Mouse (Mus musculus): ENCODE data around the gene Dok5. TPM values are rescaled to one million over a fixed set of nuclear protein-coding genes. Genes with fewer than 3 reads are reported as not detected.

Gene Dok5
- total RNA-seq, 1 experiment from 2014 or later, result not detected

- ATAC-seq (replicated peaks in 1 of 2; ENCODE audit: insufficient read depth in 1 of 2, low FRiP score in 2 of 2, low TSS enrichment in 1 of 2, low read depth in 1 of 2, poor library complexity in 2 of 2, severe bottlenecking in 2 of 2), result no peak
Measured at GRCm38 (mm10) chr2:170730781-170731180, 826 bp upstream of the Dok5 start.

DNA sequence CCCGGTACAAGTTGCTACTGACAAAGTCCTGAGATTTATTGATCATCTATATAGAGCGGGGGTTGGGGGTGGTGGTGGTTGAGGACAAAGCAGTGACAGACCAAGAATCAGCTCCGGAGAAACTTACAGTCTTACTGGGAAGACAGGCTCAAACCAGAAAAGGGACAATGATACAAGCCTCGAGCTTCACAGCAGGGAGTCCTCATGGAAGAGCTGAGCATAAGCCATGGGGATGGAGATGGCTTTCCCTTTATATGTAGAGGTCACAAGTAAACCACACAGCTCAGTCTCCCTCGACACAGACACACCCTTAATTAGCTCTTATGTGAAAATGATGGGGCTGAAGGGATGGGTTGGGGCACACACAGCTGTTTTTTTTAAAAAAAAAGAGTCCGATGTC is 402 bp upstream of the Dok5 start:
- ATAC-seq (replicated peaks in 1 of 2; ENCODE audit: insufficient read depth in 1 of 2, low FRiP score in 2 of 2, low TSS enrichment in 1 of 2, low read depth in 1 of 2, poor library complexity in 2 of 2, severe bottlenecking in 2 of 2), result no peak

- ATAC-seq (replicated peaks in 1 of 2; ENCODE audit: insufficient read depth in 1 of 2, low FRiP score in 2 of 2, low TSS enrichment in 1 of 2, low read depth in 1 of 2, poor library complexity in 2 of 2, severe bottlenecking in 2 of 2), result no peak
Measured at GRCm38 (mm10) chr2:170733671-170734070, 2.1 kb downstream of the Dok5 start.

DNA sequence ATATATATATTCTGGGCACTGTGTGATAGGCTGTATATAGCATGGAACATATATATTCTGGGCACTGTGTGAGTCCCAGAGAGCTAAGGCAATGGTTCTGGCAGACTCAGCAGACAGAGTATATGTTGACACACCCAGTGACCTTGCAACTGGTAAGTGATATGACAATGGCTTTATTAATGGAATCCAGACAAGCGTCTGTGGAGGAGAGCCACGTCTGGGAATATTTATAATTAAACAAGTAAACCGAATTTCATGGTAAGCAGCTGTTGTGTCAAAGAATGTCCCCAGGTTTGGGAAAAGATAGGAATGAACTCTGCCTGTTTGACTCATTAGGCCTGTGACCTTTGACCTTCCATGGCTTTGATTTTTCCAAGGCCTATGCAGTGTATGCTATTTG is 2.8 kb downstream of the Dok5 start:
- ATAC-seq (replicated peaks in 1 of 2; ENCODE audit: insufficient read depth in 1 of 2, low FRiP score in 2 of 2, low TSS enrichment in 1 of 2, low read depth in 1 of 2, poor library complexity in 2 of 2, severe bottlenecking in 2 of 2), result no peak

- no peak for ATAC-seq (replicated peaks in 1 of 2; ENCODE audit: insufficient read depth in 1 of 2, low FRiP score in 2 of 2, low TSS enrichment in 1 of 2, low read depth in 1 of 2, poor library complexity in 2 of 2, severe bottlenecking in 2 of 2)
Measured at GRCm38 (mm10) chr2:170738446-170738845, 6.8 kb downstream of the Dok5 start.

DNA sequence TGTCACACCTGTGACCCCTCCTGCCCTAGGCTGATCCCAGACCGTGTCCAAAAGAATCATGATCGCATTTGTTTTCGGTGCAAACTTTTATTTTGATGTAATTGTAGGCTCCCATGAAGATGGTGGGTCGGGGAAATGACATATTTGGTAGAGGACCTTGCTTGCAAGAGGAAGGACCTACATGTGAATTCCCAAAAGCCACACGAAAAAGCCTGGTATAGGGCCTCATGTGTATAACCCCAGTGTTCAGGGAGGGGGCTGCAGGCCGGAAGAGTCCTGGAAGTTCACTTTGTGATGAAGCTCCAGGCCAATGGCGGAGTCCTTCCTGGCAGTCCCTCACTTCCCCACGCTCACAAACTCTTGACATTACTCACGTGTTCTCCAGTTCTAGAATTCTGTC is 7.3 kb downstream of the Dok5 start:
- ATAC-seq (replicated peaks in 1 of 2; ENCODE audit: insufficient read depth in 1 of 2, low FRiP score in 2 of 2, low TSS enrichment in 1 of 2, low read depth in 1 of 2, poor library complexity in 2 of 2, severe bottlenecking in 2 of 2), result no peak

- no peak for ATAC-seq (replicated peaks in 1 of 2; ENCODE audit: insufficient read depth in 1 of 2, low FRiP score in 2 of 2, low TSS enrichment in 1 of 2, low read depth in 1 of 2, poor library complexity in 2 of 2, severe bottlenecking in 2 of 2)
Measured at GRCm38 (mm10) chr2:170739713-170740365, 8.2 kb downstream of the Dok5 start.

DNA sequence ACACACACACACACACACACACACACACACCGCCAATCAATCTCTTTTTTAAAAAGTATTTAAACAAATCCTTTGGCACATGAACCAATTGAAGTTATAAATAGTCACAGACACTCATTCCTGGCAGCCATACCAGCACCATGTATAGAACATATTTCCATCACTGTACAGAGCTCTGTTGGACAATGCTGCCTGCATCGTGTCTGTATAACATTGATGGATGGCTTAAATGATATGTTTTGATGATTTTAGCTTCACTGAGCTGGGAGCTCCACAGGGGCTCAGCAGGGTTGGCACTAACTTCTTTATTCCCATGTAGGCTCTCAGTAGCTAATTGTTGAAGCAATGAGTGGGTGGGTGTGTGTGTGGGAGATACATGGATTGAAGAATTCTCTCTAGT is 11.9 kb downstream of the Dok5 start:
- no peak for ATAC-seq (replicated peaks in 1 of 2; ENCODE audit: insufficient read depth in 1 of 2, low FRiP score in 2 of 2, low TSS enrichment in 1 of 2, low read depth in 1 of 2, poor library complexity in 2 of 2, severe bottlenecking in 2 of 2)

GRCm38 (mm10) chr2:170748901-170749300 is 17.3 kb downstream of the Dok5 start:
- ATAC-seq (replicated peaks in 1 of 2; ENCODE audit: insufficient read depth in 1 of 2, low FRiP score in 2 of 2, low TSS enrichment in 1 of 2, low read depth in 1 of 2, poor library complexity in 2 of 2, severe bottlenecking in 2 of 2), result no peak

- no peak for ATAC-seq (replicated peaks in 1 of 2; ENCODE audit: insufficient read depth in 1 of 2, low FRiP score in 2 of 2, low TSS enrichment in 1 of 2, low read depth in 1 of 2, poor library complexity in 2 of 2, severe bottlenecking in 2 of 2)
Measured at GRCm38 (mm10) chr2:170752191-170752850, 20.7 kb downstream of the Dok5 start.

- ATAC-seq (replicated peaks in 1 of 2; ENCODE audit: insufficient read depth in 1 of 2, low FRiP score in 2 of 2, low TSS enrichment in 1 of 2, low read depth in 1 of 2, poor library complexity in 2 of 2, severe bottlenecking in 2 of 2), result no peak
Measured at GRCm38 (mm10) chr2:170755817-170756216, 24.2 kb downstream of the Dok5 start.

- no peak for ATAC-seq (replicated peaks in 1 of 2; ENCODE audit: insufficient read depth in 1 of 2, low FRiP score in 2 of 2, low TSS enrichment in 1 of 2, low read depth in 1 of 2, poor library complexity in 2 of 2, severe bottlenecking in 2 of 2)
Measured at GRCm38 (mm10) chr2:170756667-170757066, 25.1 kb downstream of the Dok5 start.

DNA sequence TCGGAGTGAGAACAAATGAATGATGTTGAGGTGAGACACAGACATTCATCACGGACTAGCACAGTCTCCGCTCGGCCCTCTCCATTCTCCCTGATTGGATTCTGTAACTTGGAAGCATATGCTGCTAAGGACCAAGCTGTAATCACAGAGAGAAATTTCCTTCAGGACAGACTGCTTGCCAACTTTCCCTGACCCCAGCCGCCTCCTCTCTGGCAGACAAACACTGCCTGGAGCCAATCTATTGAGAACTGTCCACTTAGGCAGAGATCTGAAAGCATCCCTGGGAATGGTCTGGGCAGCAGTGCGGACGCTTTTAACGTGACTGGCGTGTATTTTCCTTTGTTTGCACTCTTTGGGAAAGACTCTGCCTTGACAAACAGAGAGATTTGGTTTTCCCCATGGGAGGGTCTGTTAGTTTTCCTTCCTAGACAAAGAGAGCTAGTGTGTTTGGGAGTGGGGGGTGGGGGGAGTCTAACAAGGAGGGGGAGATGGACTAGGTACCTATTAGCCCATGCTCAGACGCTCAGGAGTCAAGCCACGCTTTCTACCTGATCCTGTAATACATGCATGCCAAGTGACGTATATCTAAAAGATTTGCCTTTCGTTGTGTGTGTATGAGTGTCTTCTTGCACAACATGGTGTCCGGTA is 25.7 kb downstream of the Dok5 start:
- ATAC-seq (replicated peaks in 1 of 2; ENCODE audit: insufficient read depth in 1 of 2, low FRiP score in 2 of 2, low TSS enrichment in 1 of 2, low read depth in 1 of 2, poor library complexity in 2 of 2, severe bottlenecking in 2 of 2), result no peak

GRCm38 (mm10) chr2:170758201-170758600 is 26.6 kb downstream of the Dok5 start:
- no peak for ATAC-seq (replicated peaks in 1 of 2; ENCODE audit: insufficient read depth in 1 of 2, low FRiP score in 2 of 2, low TSS enrichment in 1 of 2, low read depth in 1 of 2, poor library complexity in 2 of 2, severe bottlenecking in 2 of 2)

DNA sequence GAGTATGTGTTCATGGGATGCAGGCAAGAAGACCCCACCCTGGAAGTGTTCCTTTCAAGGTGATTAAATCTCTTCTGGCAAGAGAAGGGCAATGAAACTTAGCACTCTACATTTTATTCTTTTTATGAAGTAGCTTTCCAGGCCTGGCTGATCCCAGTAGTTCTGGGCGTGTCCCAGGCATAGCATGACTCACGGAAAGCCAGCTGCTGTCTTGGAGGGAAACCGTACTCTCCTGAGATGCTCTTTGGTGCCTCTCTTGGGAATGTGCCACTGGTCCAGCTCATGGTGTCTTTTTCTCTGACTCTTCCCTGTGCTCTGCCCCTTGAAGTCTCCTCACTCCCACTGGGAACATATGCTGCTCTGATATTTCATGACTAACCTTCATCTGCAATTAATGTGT is 33.1 kb downstream of the Dok5 start:
- ATAC-seq (replicated peaks in 1 of 2; ENCODE audit: insufficient read depth in 1 of 2, low FRiP score in 2 of 2, low TSS enrichment in 1 of 2, low read depth in 1 of 2, poor library complexity in 2 of 2, severe bottlenecking in 2 of 2), result no peak

GRCm38 (mm10) chr2:170767243-170767642 is 35.6 kb downstream of the Dok5 start:
- no peak for ATAC-seq (replicated peaks in 1 of 2; ENCODE audit: insufficient read depth in 1 of 2, low FRiP score in 2 of 2, low TSS enrichment in 1 of 2, low read depth in 1 of 2, poor library complexity in 2 of 2, severe bottlenecking in 2 of 2)

GRCm38 (mm10) chr2:170768699-170769098 is 37.1 kb downstream of the Dok5 start:
- ATAC-seq (replicated peaks in 1 of 2; ENCODE audit: insufficient read depth in 1 of 2, low FRiP score in 2 of 2, low TSS enrichment in 1 of 2, low read depth in 1 of 2, poor library complexity in 2 of 2, severe bottlenecking in 2 of 2), result no peak

DNA sequence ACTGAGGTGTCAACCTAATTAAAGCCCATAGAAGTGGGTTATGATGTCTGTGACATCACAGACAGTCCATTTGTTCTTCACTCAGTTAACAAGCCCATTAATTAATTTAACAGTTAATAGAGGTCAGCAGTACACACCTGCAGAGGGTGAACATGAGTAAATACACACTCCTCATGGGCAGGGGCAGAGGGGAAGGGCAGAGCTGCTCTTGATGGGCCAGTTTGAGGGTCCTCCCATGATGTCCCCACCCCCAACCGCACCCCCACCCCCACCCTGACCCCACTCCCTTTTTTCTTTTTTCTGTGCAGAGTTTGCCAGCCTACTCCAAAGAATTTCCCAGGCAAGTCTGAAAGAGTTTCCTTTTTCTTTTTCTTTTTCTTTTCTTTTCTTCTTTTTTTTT is 39.9 kb downstream of the Dok5 start:
- no peak for ATAC-seq (replicated peaks in 1 of 2; ENCODE audit: insufficient read depth in 1 of 2, low FRiP score in 2 of 2, low TSS enrichment in 1 of 2, low read depth in 1 of 2, poor library complexity in 2 of 2, severe bottlenecking in 2 of 2)
